Mouse (Mus musculus): Measurements from ENCODE around the gene Gm10801. TPM values are rescaled to one million over a fixed set of nuclear protein-coding genes. Genes with fewer than 3 reads are reported as not detected.
"Not testable (repeated sequence)": the region's sequence is repeated elsewhere in the genome, so short reads cannot be mapped to it uniquely, and the experiment has no call there.

Gm10801 gene
- polyA plus RNA-seq (2015; fragmentation: Nextera tagmentation; extraction: Ambion mirVana), result not detected in 2 replicates

- H3K4me3 ChIP-seq (ENCODE audit: low read depth, low read length); H3K36me3 ChIP-seq (ENCODE audit: control insufficient read depth, insufficient read depth): not testable (repeated sequence)
These were observed at the start of gene Gm10801 for GRCm38 (mm10) chr2:98661937-98662336. Gm10801 (plus strand) TSS chr2:98662237.

GRCm38 (mm10) chr2:98667201-98667600 lies 5.2 kb downstream of the Gm10801 start, which contains the start of gene Gm10800:
Gm10800 (minus strand) TSS chr2:98667301.
- 69% methylated on average over 4 of the region's 4 CpGs for WGBS (ENCODE audit: insufficient replicate concordance)
- not testable (repeated sequence) for H3K27ac ChIP-seq (ENCODE audit: low read length); H3K9ac ChIP-seq (ENCODE audit: low read depth, low read length); H3K4me3 ChIP-seq (ENCODE audit: low read depth, low read length); ATAC-seq (ENCODE audit: low read depth); H3K4me2 ChIP-seq (ENCODE audit: low read depth, low read length); H3K27me3 ChIP-seq (ENCODE audit: control insufficient read depth, insufficient read depth, low read depth, low read length); H3K9me3 ChIP-seq (replicated peaks; ENCODE audit: control insufficient read depth, low read length); H3K4me1 ChIP-seq (ENCODE audit: control insufficient read depth, low read depth, low read length); H3K36me3 ChIP-seq (ENCODE audit: control insufficient read depth, insufficient read depth)

More at GRCm38 (mm10) chr2:98661937-98662336, at the start of gene Gm10801:
- H3K9me3 ChIP-seq (replicated peaks; ENCODE audit: control insufficient read depth, low read length); H3K4me1 ChIP-seq (ENCODE audit: control insufficient read depth, low read depth, low read length); H3K9ac ChIP-seq (ENCODE audit: low read depth, low read length); H3K27me3 ChIP-seq (ENCODE audit: control insufficient read depth, insufficient read depth, low read depth, low read length); H3K27ac ChIP-seq (ENCODE audit: low read length); H3K4me2 ChIP-seq (ENCODE audit: low read depth, low read length); ATAC-seq (ENCODE audit: low read depth): not testable (repeated sequence)
- 57% methylated on average over 4 of the region's 5 CpGs for WGBS (ENCODE audit: insufficient replicate concordance)

- no peak overlapping the region for H3K27ac ChIP-seq (ENCODE audit: low read length)
- no peak for ATAC-seq (ENCODE audit: low read depth)
- no peaks in the 10 kb centered on the region for H3K9me3 ChIP-seq (replicated peaks; ENCODE audit: control insufficient read depth, low read length)
- no peak overlapping the region for H3K4me3 ChIP-seq (ENCODE audit: low read depth, low read length)
- H3K9ac ChIP-seq (ENCODE audit: low read depth, low read length), result no peak overlapping the region
- H3K4me1 ChIP-seq (ENCODE audit: control insufficient read depth, low read depth, low read length), result no peaks in the 10 kb centered on the region
- WGBS (ENCODE audit: insufficient replicate concordance), result 75% methylated on average over 1 of the region's 1 CpGs
- H3K27me3 ChIP-seq (ENCODE audit: control insufficient read depth, insufficient read depth, low read depth, low read length), result no peaks in the 10 kb centered on the region
- H3K36me3 ChIP-seq (ENCODE audit: control insufficient read depth, insufficient read depth), result no peaks in the 10 kb centered on the region
- no peak overlapping the region for H3K4me2 ChIP-seq (ENCODE audit: low read depth, low read length)
These were observed 35.5 kb downstream of the Gm10801 start for GRCm38 (mm10) chr2:98697533-98697932.

Other genes starting within 250 kb of the Gm10801 start
- not detected in 2 replicates for gene Gm10800, start 5.1 kb downstream of the Gm10801 start, polyA plus RNA-seq (2015; fragmentation: Nextera tagmentation; extraction: Ambion mirVana)